Mouse (Mus musculus) macrophage (primary cell): ENCODE measurements around the gene Mdm1. TPM values are rescaled to one million over a fixed set of nuclear protein-coding genes. Genes with fewer than 3 reads are reported as not detected.
"Not testable (repeated sequence)": the region's sequence is repeated elsewhere in the genome, so short reads cannot be mapped to it uniquely, and the experiment has no call there.

Source experiments
- H3K27ac ChIP-seq: fragments of 350-480 bp; formaldehyde crosslinking; 2 replicates; pipeline ENCODE4 v1.9.0; 2021
- H3K36me3 ChIP-seq: fragments of 350-480 bp; formaldehyde crosslinking; 2 replicates; pipeline ENCODE4 v1.9.0; 2021; ENCODE audit errors: inconsistent target
- H3K4me3 ChIP-seq: fragments of 350-480 bp; formaldehyde crosslinking; 2 replicates; pipeline ENCODE4 v1.9.0; 2021; ENCODE audit errors: inconsistent target
- H3K79me2 ChIP-seq: fragments of 350-480 bp; formaldehyde crosslinking; 2 replicates; pipeline ENCODE4 v1.9.0; 2021; ENCODE audit errors: inconsistent target
- WGBS: methylation state at CpG from one replicate; pipeline ENCODE4 v1.1.7; 2026; ENCODE audit warnings: inconsistent platforms; ENCODE audit not compliant: missing documents; 5-methylcytosine and 5-hydroxymethylcytosine counted together
- polyA plus RNA-seq: library from polyadenylated mRNA; stranded (reverse); fragments of 250-400 nt; gene quantifications from 3 replicates; pipeline ENCODE4 v1.2.4, GENCODE M21; 2018; ENCODE audit warnings: inconsistent platforms

The Mdm1 gene
- polyA plus RNA-seq, 1 experiment from 2014 or later: 6.4 TPM

DNA sequence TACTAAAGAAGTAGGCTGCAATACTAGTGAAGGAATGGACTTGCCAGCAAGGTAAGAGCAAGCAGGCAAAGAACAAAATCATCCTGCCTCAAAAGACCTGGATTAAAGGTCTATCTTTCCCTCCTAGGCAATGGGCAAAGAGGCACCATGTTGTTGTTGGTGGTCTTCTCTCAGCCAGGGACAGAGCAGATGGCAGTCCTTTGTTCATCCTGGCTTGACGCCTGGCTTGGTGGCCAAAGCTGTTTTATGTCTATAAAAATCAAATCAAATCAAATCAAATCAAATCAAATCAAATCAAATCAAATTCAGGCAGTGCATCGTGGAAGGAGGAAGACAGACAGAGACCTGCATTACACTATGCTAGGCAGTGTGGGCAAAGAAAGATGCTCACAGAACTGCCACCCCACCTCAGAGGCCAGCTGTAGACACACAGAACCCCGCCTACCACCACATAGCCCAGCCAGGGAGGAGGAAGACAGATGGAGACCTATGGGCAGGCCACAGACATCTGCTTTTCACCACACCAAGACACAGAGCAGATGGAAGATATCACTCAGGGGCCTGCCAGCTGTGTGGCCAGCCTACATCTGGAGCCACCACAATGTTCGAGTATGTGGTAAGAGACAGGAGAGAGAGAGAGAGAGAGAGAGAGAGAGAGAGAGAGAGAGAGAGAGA is 74.2 kb downstream of the Mdm1 start:
- WGBS: 71% methylated on average over 2 of the region's 4 CpGs
- H3K79me2 ChIP-seq, H3K4me3 ChIP-seq, H3K36me3 ChIP-seq, H3K27ac ChIP-seq: not testable (repeated sequence)

Other genes with a start within 250 kb of the Mdm1 start
- gene Il22, start 63.1 kb downstream of the Mdm1 start, polyA plus RNA-seq: not detected in 3 replicates
- not detected in 3 replicates for gene Gm32717, start 99.0 kb downstream of the Mdm1 start, polyA plus RNA-seq
- not detected in 3 replicates for gene Gm32802, start 116.9 kb downstream of the Mdm1 start, polyA plus RNA-seq
- not detected in 3 replicates for gene Iltifb, start 153.2 kb downstream of the Mdm1 start, polyA plus RNA-seq
- gene Gm9040, start 185.2 kb downstream of the Mdm1 start, polyA plus RNA-seq: not detected in 3 replicates
- not detected in 3 replicates for gene Gm9044, start 190.6 kb downstream of the Mdm1 start, polyA plus RNA-seq
- 0.07 to 0.20 TPM in 2 of 3 replicates, not detected in the other for gene Gm9045, start 196.0 kb downstream of the Mdm1 start, polyA plus RNA-seq
- not detected in 3 replicates for gene Gm9046, start 201.4 kb downstream of the Mdm1 start, polyA plus RNA-seq
- not detected in 3 replicates for gene Gm9048, start 206.9 kb downstream of the Mdm1 start, polyA plus RNA-seq
- gene Gm9049, start 212.3 kb downstream of the Mdm1 start, polyA plus RNA-seq: 0.07 to 0.20 TPM in 2 of 3 replicates, not detected in the other